Mouse (Mus musculus) thymus, adult 2 months (tissue): ENCODE measurements around the gene P2rx7.

Experiments used
- CTCF ChIP-seq: fragments of 200-500 bp; IDR thresholded peaks from 2 replicates; pipeline ENCODE4 v1.5.1; 2012; ENCODE audit warnings: mild to moderate bottlenecking, control low read depth, low read length, moderate library complexity, borderline replicate concordance; ENCODE audit not compliant: control insufficient read depth, poor library complexity, insufficient read depth; ENCODE audit errors: extremely low read depth
- POLR2A ChIP-seq: fragments of 200-500 bp; IDR thresholded peaks from 2 replicates; pipeline ENCODE4 v1.6.1; 2012; ENCODE audit warnings: mild to moderate bottlenecking, low read length, control low read depth, moderate library complexity; ENCODE audit not compliant: control insufficient read depth, poor library complexity, insufficient read depth; ENCODE audit errors: extremely low read depth

- no peak for TF ChIP-seq POLR2A
- TF ChIP-seq CTCF, result no peak
Measured at GRCm38 (mm10) chr5:122643701-122644100, at the start of gene P2rx7.
